14 mouse cellular contexts compared by ENCODE assay signal in the genomic region with DNA sequence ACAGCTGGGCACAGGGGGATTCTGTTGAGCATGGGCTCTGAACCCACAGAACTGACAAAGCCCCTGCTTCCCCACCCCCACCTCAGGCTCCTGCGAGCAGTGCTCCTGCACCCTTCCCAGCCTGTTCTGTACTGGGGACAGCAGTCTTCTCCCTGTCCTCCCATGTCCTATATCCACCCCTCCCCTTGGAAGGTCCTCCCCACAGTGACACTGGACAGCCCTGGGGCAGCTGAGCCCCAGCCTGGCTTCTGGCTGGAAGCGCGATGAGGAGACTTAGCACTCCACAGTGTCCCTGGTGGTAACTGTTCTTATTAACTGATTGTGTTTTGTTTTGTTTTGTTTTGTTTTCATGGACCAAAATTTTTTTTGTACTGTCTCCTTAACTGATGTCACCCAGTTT. TPM values are rescaled to one million over a fixed set of nuclear protein-coding genes. Genes with fewer than 3 reads are reported as not detected.
DNase-seq lines count a peak whose midpoint lies in the region; ATAC-seq and TF ChIP-seq lines count a peak whose summit lies in the region.
"Had no signal": no experiment of that assay in that cellular context is flagged by ENCODE, and none has a peak within 500 bp of the region (broad histone marks: within the 10 kb centered on the region; RNA-seq: fewer than 3 reads in every experiment).

No protein-coding gene starts in this region.

- intact Hi-C loops in left cerebral cortex, adult 2 months (cut with DNase I) = no loop called here
- intact Hi-C loops in gastrocnemius, postnatal 36 days (cut with DNase I) = no loop called here

- peak overlapping the region; percentile 22; the same call in 1 of the 2 replicates for H3K27ac ChIP-seq in forebrain, embryonic 12.5 days
- H3K27ac ChIP-seq in forebrain, embryonic 14.5 days (ENCODE audit: low read depth, low read length) = no peak overlapping the region; the same call in 1 of the 2 replicates
- peak overlapping the region; percentile 92 for H3K27ac ChIP-seq in left cerebral cortex, adult 2 months
- H3K27ac ChIP-seq in heart, embryonic 15.5 days = peak overlapping the region; percentile 84
- H3K27ac ChIP-seq in neural tube, embryonic 15.5 days (replicated peaks) = 0 out of 2 replicates have a peak overlapping the region, but pooled peaks have one; percentile 48
- H3K27ac ChIP-seq: stomach, embryonic 15.5 days had no signal

- no peak overlapping the region for H3K9ac ChIP-seq in forebrain, embryonic 12.5 days
- no peak overlapping the region for H3K9ac ChIP-seq in forebrain, embryonic 14.5 days (ENCODE audit: low read length)
- H3K9ac ChIP-seq in heart, embryonic 15.5 days = peak overlapping the region; percentile 17; the same call in 1 of the 2 replicates
- no peak overlapping the region for H3K9ac ChIP-seq in neural tube, embryonic 15.5 days (replicated peaks)
- H3K9ac ChIP-seq: stomach, embryonic 15.5 days had no signal

- WGBS in forebrain, embryonic 12.5 days = 94% methylated on average over 3 of the region's 3 CpGs
- 92% methylated on average over 3 of the region's 3 CpGs for WGBS in forebrain, embryonic 14.5 days
- WGBS in heart, embryonic 15.5 days = 66% methylated on average over 3 of the region's 3 CpGs
- WGBS in neural tube, embryonic 15.5 days = 75% methylated on average over 3 of the region's 3 CpGs

- TF ChIP-seq CTCF in left cerebral cortex, adult 2 months (IDR thresholded peaks at IDR 0.05) = no peak; the same call in none of the 2 replicates

- H3K4me2 ChIP-seq in forebrain, embryonic 12.5 days = no peak overlapping the region
- no peak overlapping the region for H3K4me2 ChIP-seq in forebrain, embryonic 14.5 days (ENCODE audit: low read length)
- H3K4me2 ChIP-seq in heart, embryonic 15.5 days = no peak overlapping the region
- no peak overlapping the region for H3K4me2 ChIP-seq in neural tube, embryonic 15.5 days
- H3K4me2 ChIP-seq: stomach, embryonic 15.5 days had no signal

- no peak overlapping the region for H3K4me3 ChIP-seq in forebrain, embryonic 12.5 days (replicated peaks)
- H3K4me3 ChIP-seq in forebrain, embryonic 14.5 days (ENCODE audit: low read depth, low read length) = no peak overlapping the region
- no peak overlapping the region for H3K4me3 ChIP-seq in left cerebral cortex, adult 2 months
- no peak overlapping the region for H3K4me3 ChIP-seq in heart, embryonic 15.5 days
- no peak overlapping the region for H3K4me3 ChIP-seq in neural tube, embryonic 15.5 days (replicated peaks)
- H3K4me3 ChIP-seq: stomach, embryonic 15.5 days had no signal

- DNase-seq in forebrain, embryonic 14.5 days (ENCODE audit: low spot score) = no peak
- DNase-seq in left cerebral cortex, adult 2 months (ENCODE audit: extremely low spot score in 1 of 2, low spot score in 2 of 2) = no peak
- DNase-seq in left cerebral cortex, adult 11 months (ENCODE audit: low spot score) = no peak
- no peak for DNase-seq in ovary, postnatal 10 days (ENCODE audit: low spot score)
- no peak for DNase-seq in gastrocnemius, postnatal 36 days
- DNase-seq: B cell, adult 2 months; cerebellum, postnatal 14 days; kidney, postnatal 14 days had no signal

- no peak for ATAC-seq in forebrain, embryonic 12.5 days (ENCODE audit: low FRiP score)
- no peak for ATAC-seq in forebrain, embryonic 14.5 days
- ATAC-seq in heart, embryonic 15.5 days (replicated peaks; ENCODE audit: insufficient number of reproducible peaks, insufficient read depth, low FRiP score, low read depth) = no peak
- no peak for ATAC-seq in neural tube, embryonic 15.5 days (ENCODE audit: low FRiP score)

- H3K27me3 ChIP-seq in forebrain, embryonic 12.5 days = no peaks in the 10 kb centered on the region
- H3K27me3 ChIP-seq in forebrain, embryonic 14.5 days (replicated peaks; ENCODE audit: control insufficient read depth, insufficient read depth, low read length) = no peaks in the 10 kb centered on the region
- H3K27me3 ChIP-seq in heart, embryonic 15.5 days = no peaks in the 10 kb centered on the region
- no peaks in the 10 kb centered on the region for H3K27me3 ChIP-seq in neural tube, embryonic 15.5 days (replicated peaks)
- H3K27me3 ChIP-seq: stomach, embryonic 15.5 days had no signal

- H3K9me3 ChIP-seq in forebrain, embryonic 12.5 days = no peaks in the 10 kb centered on the region
- no peaks in the 10 kb centered on the region for H3K9me3 ChIP-seq in forebrain, embryonic 14.5 days (replicated peaks; ENCODE audit: control insufficient read depth, low read length)
- no peaks in the 10 kb centered on the region for H3K9me3 ChIP-seq in heart, embryonic 15.5 days (replicated peaks)
- H3K9me3 ChIP-seq in neural tube, embryonic 15.5 days (replicated peaks) = no peaks in the 10 kb centered on the region
- H3K9me3 ChIP-seq: stomach, embryonic 15.5 days had no signal

- peaks cover 14% of the 10 kb centered on the region for H3K4me1 ChIP-seq in forebrain, embryonic 12.5 days
- H3K4me1 ChIP-seq in forebrain, embryonic 14.5 days (ENCODE audit: control insufficient read depth, insufficient read depth, low read length) = peaks cover 10% of the 10 kb centered on the region; the same call in 1 of the 2 replicates
- peaks cover 47% of the 10 kb centered on the region for H3K4me1 ChIP-seq in heart, embryonic 15.5 days (replicated peaks)
- H3K4me1 ChIP-seq in neural tube, embryonic 15.5 days = peaks cover 43% of the 10 kb centered on the region

- peaks cover 72% of the 10 kb centered on the region for H3K36me3 ChIP-seq in forebrain, embryonic 12.5 days (replicated peaks)
- H3K36me3 ChIP-seq in forebrain, embryonic 14.5 days (ENCODE audit: control insufficient read depth, insufficient read depth, low read length) = peaks cover 76% of the 10 kb centered on the region
- peaks cover 51% of the 10 kb centered on the region for H3K36me3 ChIP-seq in heart, embryonic 15.5 days
- H3K36me3 ChIP-seq in neural tube, embryonic 15.5 days = peaks cover 57% of the 10 kb centered on the region

RNA-seq across cellular contexts. Expression of gene Gpd1, which starts 3.7 kb away (rescaled TPM):
- 0.57 and 0.72 TPM in 2 replicates for polyA plus RNA-seq in forebrain, embryonic 12.5 days (2016; fragmentation: Nextera tagmentation; extraction: Ambion mirVana)
- 0.77 and 1.2 TPM in 2 replicates for polyA plus RNA-seq in forebrain, embryonic 14.5 days (2014; fragmentation: Nextera tagmentation; extraction: Ambion mirVana)
- total RNA-seq in left cerebral cortex, adult 2 months (2021) = 100 to 1,000 TPM in 1 of 2 experiments, 10 to 100 TPM in 1; 90.7 to 100 TPM
- 1.6 and 2.2 TPM in 2 replicates for polyA plus RNA-seq in heart, embryonic 15.5 days (2015; fragmentation: Nextera tagmentation; extraction: Ambion mirVana)
- 4.5 and 5.2 TPM in 2 replicates for polyA plus RNA-seq in neural tube, embryonic 15.5 days (2015; fragmentation: Nextera tagmentation; extraction: Ambion mirVana)
- 100 to 1,000 TPM; 569 to 657 TPM for total RNA-seq in gastrocnemius, postnatal 36 days (2021)

RNA-seq across cellular contexts. Expression of gene Gm17349, which starts 8.3 kb away (rescaled TPM):
- not detected in 2 replicates for polyA plus RNA-seq in forebrain, embryonic 12.5 days (2016; fragmentation: Nextera tagmentation; extraction: Ambion mirVana)
- not detected in 2 replicates for polyA plus RNA-seq in forebrain, embryonic 14.5 days (2014; fragmentation: Nextera tagmentation; extraction: Ambion mirVana)
- total RNA-seq in left cerebral cortex, adult 2 months (2021) = 10 to 100 TPM in 1 of 2 experiments, 1 to 10 TPM in 1; 5.3 to 11.7 TPM
- polyA plus RNA-seq in heart, embryonic 15.5 days (2015; fragmentation: Nextera tagmentation; extraction: Ambion mirVana) = not detected in 2 replicates
- polyA plus RNA-seq in neural tube, embryonic 15.5 days (2015; fragmentation: Nextera tagmentation; extraction: Ambion mirVana) = not detected in 2 replicates
- total RNA-seq in gastrocnemius, postnatal 36 days (2021) = 1 to 10 TPM in 1 of 2 experiments, not detected in 1; 1.2 TPM
- total RNA-seq: liver, adult 2 months had no signal
- polyA plus RNA-seq: embryonic facial prominence, embryonic 14.5 days; stomach, embryonic 15.5 days had no signal

RNA-seq across cellular contexts. Expression of gene Smarcd1, which starts 11.6 kb away (rescaled TPM):
- 135 and 138 TPM in 2 replicates for polyA plus RNA-seq in forebrain, embryonic 12.5 days (2016; fragmentation: Nextera tagmentation; extraction: Ambion mirVana)
- polyA plus RNA-seq in forebrain, embryonic 14.5 days (2014; fragmentation: Nextera tagmentation; extraction: Ambion mirVana) = 90.7 and 98.1 TPM in 2 replicates
- 100 to 1,000 TPM; 157 to 163 TPM for total RNA-seq in left cerebral cortex, adult 2 months (2021)
- polyA plus RNA-seq in heart, embryonic 15.5 days (2015; fragmentation: Nextera tagmentation; extraction: Ambion mirVana) = 17.7 and 24.7 TPM in 2 replicates
- polyA plus RNA-seq in neural tube, embryonic 15.5 days (2015; fragmentation: Nextera tagmentation; extraction: Ambion mirVana) = 80.2 and 91.5 TPM in 2 replicates
- total RNA-seq in gastrocnemius, postnatal 36 days (2021) = 1 to 10 TPM; 5.5 to 6.1 TPM

RNA-seq across cellular contexts. Expression of gene Cox14, which starts 11.8 kb away (rescaled TPM):
- 167 and 168 TPM in 2 replicates for polyA plus RNA-seq in forebrain, embryonic 12.5 days (2016; fragmentation: Nextera tagmentation; extraction: Ambion mirVana)
- polyA plus RNA-seq in forebrain, embryonic 14.5 days (2014; fragmentation: Nextera tagmentation; extraction: Ambion mirVana) = 195 and 238 TPM in 2 replicates
- 100 to 1,000 TPM; 113 to 123 TPM for total RNA-seq in left cerebral cortex, adult 2 months (2021)
- polyA plus RNA-seq in heart, embryonic 15.5 days (2015; fragmentation: Nextera tagmentation; extraction: Ambion mirVana) = 185 and 187 TPM in 2 replicates
- polyA plus RNA-seq in neural tube, embryonic 15.5 days (2015; fragmentation: Nextera tagmentation; extraction: Ambion mirVana) = 178 and 182 TPM in 2 replicates
- total RNA-seq in gastrocnemius, postnatal 36 days (2021) = 100 to 1,000 TPM; 151 to 159 TPM

RNA-seq across cellular contexts. Expression of gene Asic1, which starts 43.4 kb away (rescaled TPM):
- 14.7 and 18.2 TPM in 2 replicates for polyA plus RNA-seq in forebrain, embryonic 12.5 days (2016; fragmentation: Nextera tagmentation; extraction: Ambion mirVana)
- 15.6 and 18.9 TPM in 2 replicates for polyA plus RNA-seq in forebrain, embryonic 14.5 days (2014; fragmentation: Nextera tagmentation; extraction: Ambion mirVana)
- total RNA-seq in left cerebral cortex, adult 2 months (2021) = 10 to 100 TPM; 66.7 to 81.0 TPM
- 1.4 and 2.4 TPM in 2 replicates for polyA plus RNA-seq in heart, embryonic 15.5 days (2015; fragmentation: Nextera tagmentation; extraction: Ambion mirVana)
- polyA plus RNA-seq in neural tube, embryonic 15.5 days (2015; fragmentation: Nextera tagmentation; extraction: Ambion mirVana) = 59.3 and 68.9 TPM in 2 replicates
- under 1 TPM; 0.10 TPM for total RNA-seq in gastrocnemius, postnatal 36 days (2021)
- total RNA-seq: liver, adult 2 months had no signal
